Mouse (Mus musculus): ENCODE results near the gene Kmt2d. TPM values are rescaled to one million over a fixed set of nuclear protein-coding genes. Genes with fewer than 3 reads are reported as not detected.

Gene Kmt2d
- polyA plus RNA-seq, 1 experiment = 21.6 TPM

DNA sequence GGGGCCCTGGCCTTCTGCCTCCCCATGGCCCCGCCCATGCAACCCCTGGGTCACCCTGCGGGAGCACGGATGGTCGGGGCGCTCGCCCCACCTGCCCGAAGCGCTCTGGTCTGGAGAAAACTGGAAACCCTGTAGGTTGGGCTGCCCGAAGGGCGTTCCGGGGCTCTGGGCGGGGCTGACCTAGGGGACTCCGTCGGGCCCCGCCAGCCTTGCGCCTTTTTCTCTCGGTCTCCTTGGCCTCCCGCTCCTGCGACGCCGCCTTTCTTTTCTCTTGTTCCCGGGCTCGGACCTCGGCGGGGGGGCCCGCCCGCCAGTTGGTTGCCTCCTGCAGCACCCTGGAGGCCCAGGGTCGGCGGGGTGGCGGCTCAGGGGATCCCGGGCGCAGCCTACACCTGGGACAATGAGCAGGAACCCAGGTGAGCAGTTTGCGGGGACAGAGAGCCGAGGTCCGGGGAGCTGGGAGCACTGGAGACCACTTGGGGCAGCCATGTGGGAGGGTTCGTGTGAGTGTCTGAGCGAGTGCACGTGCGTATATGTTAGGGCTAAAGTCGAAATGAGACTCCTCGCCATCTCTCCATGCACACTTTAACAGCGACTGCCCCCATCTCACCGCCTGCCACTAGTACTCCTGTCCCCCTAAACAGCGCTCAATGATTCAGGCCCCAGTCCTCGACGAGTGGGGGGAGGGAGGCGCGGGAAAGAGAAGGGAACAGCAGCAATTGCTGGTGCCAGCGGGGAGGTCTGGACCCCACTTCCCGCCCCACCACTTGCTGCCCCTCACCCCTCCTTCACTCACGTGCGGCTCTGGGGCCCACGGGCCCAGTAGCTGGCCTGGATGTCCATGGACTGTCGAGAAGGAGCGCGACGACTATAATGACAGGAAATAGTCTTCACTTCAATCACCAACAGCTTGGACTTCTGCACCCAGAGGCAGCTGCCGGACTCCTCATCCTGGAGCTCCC, 63.9 kb downstream of the Kmt2d start:
- 4% methylated on average over 58 of the region's 58 CpGs for WGBS
- DNase-seq (ENCODE audit: low read depth, low spot score) = no peak

DNA sequence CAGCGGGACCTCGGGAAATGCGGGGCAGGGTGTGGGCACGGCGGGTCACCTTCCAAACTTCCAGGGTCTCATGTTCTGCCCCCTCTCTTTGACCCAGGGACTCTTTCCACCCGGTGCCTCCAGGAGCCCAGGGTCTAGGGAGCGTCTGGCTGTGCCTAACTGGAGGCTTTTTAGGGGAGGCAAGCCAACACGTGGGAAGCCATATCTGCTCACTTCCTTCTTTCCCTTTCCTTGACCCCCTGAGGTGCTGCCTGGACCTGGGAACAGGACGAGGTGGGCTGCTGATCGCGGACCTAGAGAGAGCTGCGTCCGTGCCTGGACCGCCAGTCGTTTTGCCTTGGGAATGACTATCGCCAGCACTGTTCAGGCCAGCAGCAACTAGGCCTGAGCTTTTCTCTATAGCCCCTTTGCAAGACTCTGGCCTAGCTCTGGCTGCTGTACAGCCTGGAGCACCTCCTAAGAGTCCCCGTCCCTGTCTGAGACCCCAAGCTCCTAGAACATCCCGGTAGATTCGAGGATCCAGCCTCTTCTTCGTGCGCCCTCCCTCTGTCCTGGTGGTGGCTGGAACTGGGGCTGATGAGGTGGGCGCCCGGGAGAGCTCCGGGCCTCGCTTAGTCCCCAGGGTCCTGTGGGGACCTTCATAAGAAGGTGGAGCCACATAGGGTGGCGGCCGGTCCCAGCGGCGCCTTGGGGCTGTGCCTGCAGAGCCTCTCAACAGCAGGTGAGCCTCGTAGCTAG, 64.8 kb downstream of the Kmt2d start:
- DNase-seq (ENCODE audit: low read depth, low spot score) = no peak
- WGBS = 36% methylated on average over 30 of the region's 30 CpGs

DNA sequence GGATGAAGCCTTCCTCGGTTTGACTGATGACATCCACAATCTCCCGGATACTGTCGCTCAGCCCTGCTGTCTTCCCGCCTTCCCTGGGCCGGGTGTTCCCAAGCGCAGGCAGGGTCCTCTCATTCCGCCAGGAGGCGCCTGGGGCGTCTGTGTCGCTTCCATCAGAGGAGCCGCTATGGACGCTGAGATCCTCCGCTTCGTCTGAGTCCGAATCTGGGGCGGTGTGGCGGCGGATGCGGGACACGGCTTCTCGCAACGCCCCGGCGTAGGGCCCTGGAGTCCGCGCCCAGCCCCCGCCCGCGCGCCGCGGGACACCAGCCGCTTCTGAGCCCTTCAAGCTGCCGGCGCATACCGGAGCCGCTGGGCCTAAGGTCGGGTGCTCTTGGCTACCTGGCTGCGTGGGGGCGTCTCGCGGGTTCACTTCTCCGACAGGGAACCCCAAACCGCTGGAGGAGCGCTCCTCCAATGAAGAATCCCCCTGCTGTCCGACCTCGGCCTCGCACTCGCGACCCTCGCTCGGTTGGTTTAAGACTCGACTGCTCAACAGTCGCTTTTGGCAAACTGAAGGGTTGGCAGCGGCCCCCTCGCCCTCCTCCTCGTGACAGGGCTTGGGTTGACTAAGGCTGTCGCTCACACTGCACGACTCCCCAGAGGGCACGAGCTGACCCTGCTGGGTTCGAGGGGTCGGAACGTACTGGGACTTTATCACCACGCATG, 65.5 kb downstream of the Kmt2d start:
- WGBS = 4% methylated on average over 64 of the region's 64 CpGs
- no peak for DNase-seq (ENCODE audit: low read depth, low spot score)

DNA sequence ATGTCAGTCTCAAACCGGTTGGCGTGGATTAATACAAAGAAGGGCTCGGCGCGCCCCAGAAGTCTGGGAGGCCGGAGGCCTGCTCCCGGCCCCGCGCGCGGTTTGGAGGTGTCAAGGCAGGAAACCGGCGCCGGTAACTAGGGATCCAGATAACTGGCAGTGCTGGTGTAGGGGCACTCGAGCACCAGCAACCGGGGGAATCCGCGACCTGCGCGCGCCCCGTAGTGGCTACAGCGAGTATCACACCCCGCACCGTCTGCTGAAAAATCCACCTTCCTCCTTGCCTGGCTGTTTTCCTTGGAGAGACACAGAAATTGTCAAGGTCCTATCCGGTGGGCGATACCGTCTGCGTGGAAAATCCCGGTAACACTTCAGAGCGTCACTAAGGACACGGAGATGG, 67.0 kb downstream of the Kmt2d start:
- no peak for DNase-seq (ENCODE audit: low read depth, low spot score)
- WGBS = 2% methylated on average over 32 of the region's 32 CpGs

DNA sequence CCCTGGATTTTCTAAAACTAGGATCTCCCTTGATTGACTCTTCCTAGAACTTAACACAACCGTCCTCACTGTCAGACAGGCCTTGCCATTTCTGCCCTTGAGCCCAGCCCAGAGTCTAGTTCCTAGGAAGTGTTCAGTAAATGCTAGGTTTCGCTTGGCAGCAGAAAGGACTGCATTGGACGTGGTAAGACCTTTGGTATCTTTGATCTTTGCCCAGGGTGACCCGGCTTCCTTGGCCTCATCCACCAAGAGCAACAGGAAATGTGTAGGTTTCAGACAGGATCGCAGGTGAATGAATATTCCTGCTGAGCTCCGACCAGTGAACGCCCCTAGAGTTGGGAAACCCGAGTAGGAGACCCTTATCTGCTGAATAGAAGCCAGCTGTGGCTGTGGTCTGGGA, 68.1 kb downstream of the Kmt2d start:
- WGBS = 14% methylated on average over 8 of the region's 8 CpGs
- no peak for DNase-seq (ENCODE audit: low read depth, low spot score)

DNA sequence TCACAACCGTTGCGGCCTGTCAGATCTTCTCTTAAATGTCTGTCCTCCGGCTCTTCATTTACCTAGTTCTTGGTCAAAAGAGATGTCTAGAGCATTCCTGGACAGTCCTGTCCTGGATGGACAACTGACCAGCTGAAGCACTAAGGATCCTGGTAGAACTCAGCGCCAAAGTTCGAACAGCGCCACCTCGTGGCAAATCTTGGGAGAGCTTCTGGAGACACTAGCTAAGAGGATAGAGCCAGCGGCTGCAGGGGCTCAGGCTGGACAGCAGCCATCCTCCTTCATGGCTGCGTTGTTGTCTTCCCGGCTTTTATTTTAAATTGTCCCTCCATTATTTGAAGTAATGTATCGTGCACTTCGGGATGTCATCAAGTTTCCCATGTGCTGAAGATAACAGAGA, 71.6 kb downstream of the Kmt2d start:
- 11% methylated on average over 12 of the region's 12 CpGs for WGBS
- DNase-seq (ENCODE audit: low read depth, low spot score) = no peak

DNA sequence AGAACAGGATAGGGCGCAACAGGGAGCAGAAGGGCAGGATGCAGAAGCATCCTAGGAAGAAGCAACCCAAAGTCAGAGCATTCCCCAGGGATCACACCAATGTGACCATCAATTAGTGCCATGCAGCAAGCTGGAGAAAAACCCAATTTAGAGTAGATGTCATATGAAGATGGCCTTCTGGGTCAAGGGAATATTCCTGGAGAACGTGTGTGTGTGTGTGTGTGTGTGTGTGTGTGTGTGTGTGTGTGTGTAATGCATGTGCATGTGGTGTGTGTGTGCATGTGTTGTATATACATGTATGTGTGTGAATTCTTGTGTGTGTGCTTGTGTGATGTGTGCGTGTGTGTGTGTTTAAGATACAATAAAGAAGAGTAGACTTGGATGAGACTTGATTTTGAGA, 72.1 kb downstream of the Kmt2d start:
- DNase-seq (ENCODE audit: low read depth, low spot score) = no peak
- WGBS = 58% methylated on average over 3 of the region's 3 CpGs

DNA sequence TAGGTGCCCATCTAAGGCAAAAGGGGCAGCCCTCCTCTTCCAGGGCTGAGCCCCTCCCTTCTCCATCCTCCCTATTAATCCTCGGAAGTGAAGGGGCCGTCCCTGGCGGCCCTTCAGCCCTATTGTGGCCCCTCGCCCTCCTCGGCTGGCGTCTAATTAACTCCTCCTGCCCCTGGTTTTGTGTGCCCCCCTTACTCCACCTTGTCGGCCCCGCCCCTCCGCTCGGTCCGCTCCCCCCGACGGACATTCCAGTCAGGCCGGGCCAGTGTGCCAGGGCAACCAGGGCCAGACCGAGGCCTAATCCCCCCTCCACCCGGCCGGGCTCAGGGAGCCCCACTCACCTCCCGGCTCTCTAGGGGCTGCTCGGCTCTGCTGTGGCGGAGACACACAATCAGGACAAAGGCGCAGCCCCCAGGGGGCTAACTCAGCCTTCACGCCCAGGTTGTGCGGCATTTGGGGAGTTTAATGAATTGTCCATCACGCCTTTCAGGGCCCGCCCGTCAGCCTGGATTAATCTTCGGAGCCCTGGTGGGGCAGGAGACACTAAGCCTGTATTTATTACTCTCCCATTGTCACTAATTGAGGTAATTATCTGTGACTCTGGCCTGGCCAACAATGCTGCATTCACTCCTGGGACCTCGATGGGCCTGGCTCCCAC, 73.0 kb downstream of the Kmt2d start:
- WGBS = 20% methylated on average over 28 of the region's 28 CpGs
- DNase-seq (ENCODE audit: low read depth, low spot score) = no peak

DNA sequence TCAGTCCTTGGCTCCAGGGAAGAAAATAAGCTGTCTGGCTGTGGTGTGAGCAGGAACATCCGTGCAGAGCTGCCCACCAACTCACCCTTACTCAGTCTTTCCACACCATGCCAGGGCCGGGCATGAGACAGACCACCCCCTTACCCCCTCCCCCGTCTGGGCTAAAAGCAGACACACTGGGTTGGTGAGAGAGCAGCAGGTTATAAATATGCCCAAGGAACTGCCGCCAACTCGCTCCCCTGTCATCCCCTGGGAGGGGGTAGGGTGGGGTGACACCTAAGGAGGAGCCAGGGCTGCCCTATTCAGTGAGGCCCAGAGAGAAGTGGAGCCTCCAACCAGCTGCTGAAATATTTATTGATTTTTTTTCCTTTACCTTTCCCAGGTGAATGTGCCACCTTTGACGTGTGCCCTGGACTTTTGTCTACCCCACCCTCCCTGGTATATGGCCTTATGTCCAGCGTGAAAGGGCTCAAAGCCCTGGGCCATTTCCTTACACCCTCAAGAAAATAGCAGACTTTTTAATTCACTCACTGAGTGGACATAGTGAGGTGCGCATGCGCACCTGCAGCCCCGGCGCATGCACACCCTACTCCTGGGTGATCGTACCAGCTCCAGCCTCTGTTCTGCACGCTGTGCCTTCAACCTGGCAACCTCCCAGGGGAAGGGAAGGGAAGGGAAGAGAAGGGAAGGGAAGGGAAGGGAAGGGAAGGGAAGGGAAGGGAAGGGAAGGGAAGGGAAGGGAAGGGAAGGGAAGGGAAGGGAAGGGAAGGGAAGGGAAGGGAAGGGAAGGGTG, 74.0 kb downstream of the Kmt2d start:
- no peak for DNase-seq (ENCODE audit: low read depth, low spot score)
- WGBS = 8% methylated on average over 13 of the region's 13 CpGs

DNA sequence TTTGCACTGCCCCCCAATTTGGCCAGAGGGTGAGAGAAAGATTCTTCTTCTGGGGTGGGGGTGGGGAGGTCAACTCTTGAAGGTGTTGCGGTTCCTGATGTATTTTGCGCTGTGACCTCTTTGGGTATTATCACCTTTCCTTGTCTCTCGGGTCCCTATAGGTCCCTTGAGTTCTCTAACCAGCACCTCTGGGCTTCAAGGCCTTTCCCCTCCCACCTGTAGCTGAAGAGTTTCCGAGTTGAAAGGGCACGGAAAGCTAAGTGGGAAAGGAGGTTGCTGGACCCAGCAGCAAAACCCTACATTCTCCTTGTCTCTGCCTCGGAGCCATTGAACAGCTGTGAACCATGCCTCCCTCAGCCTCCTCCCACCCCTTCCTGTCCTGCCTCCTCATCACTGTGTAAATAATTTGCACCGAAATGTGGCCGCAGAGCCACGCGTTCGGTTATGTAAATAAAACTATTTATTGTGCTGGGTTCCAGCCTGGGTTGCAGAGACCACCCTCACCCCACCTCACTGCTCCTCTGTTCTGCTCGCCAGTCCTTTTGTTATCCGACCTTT, 77.8 kb downstream of the Kmt2d start:
- DNase-seq (ENCODE audit: low read depth, low spot score) = no peak
- WGBS = 5% methylated on average over 13 of the region's 13 CpGs

DNA sequence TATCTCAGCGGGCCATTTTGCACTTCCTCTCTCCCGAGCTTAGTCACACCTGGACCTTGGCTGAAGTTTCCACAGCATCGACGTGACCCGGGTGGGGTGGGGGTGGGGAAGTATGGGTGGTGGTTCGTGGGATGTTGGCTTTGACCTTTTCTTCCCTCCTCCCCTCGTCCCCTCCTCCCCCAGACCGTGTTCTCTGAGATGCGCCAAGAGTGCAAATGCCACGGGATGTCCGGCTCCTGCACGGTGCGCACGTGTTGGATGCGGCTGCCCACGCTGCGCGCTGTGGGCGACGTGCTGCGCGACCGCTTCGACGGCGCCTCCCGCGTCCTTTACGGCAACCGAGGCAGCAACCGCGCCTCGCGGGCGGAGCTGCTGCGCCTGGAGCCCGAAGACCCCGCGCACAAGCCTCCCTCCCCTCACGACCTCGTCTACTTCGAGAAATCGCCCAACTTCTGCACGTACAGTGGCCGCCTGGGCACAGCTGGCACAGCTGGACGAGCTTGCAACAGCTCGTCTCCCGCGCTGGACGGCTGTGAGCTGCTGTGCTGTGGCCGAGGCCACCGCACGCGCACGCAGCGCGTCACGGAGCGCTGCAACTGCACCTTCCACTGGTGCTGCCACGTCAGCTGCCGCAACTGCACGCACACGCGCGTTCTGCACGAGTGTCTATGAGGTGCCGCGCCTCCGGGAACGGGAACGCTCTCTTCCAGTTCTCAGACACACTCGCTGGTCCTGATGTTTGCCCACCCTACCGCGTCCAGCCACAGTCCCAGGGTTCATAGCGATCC, 78.6 kb downstream of the Kmt2d start:
- DNase-seq (ENCODE audit: low read depth, low spot score) = no peak
- WGBS = 2% methylated on average over 74 of the region's 75 CpGs

DNA sequence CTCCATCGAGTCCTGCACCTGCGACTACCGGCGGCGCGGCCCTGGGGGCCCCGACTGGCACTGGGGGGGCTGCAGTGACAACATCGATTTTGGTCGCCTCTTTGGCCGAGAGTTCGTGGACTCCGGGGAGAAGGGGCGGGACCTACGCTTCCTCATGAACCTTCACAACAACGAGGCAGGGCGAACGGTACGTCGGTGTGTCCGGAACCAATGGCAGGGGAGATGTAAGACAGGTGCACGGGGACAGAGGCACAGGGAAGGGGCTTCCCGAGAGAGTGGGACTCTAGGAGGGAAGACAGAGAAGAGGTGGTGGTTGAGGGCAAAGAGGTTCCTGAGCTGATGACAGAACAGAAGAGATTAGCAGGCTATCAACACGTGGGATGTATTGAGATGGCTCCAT, 79.2 kb downstream of the Kmt2d start:
- 3% methylated on average over 23 of the region's 23 CpGs for WGBS
- DNase-seq (ENCODE audit: low read depth, low spot score) = no peak

DNA sequence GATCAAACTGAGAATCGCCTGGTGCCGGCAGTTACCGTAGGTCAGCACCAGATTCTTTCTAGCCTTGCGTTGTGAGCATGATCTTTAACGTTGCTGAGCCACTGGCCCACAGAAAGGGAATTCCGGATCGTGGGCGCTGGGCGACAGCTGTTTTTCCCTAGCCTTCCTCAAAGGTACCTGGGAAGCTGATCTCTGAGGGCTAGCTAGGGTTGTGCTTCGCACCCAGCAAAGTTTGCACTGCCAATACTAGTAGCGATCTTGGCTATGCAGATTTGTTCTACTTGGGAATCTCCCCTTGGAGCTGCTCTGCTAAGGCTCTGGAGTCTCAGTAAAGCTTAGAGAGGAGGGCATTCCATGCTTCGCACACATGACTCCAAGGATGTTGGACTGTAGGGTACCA, 79.8 kb downstream of the Kmt2d start:
- 1% methylated on average over 12 of the region's 12 CpGs for WGBS
- DNase-seq (ENCODE audit: low read depth, low spot score) = no peak

DNA sequence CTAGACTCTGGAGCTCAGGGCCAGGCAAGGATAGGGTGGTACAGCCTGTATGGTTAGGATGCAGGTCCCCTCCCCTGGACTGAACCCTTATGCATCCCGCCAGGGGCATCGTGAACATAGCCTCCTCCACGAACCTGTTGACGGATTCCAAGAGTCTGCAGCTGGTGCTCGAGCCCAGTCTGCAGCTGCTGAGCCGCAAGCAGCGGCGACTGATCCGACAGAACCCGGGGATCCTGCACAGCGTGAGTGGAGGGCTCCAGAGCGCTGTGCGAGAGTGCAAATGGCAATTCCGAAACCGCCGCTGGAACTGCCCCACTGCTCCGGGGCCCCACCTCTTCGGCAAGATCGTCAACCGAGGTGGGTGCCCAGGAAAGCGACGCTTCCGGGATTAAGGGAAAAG, 80.2 kb downstream of the Kmt2d start:
- 1% methylated on average over 23 of the region's 23 CpGs for WGBS
- DNase-seq (ENCODE audit: low read depth, low spot score) = no peak

DNA sequence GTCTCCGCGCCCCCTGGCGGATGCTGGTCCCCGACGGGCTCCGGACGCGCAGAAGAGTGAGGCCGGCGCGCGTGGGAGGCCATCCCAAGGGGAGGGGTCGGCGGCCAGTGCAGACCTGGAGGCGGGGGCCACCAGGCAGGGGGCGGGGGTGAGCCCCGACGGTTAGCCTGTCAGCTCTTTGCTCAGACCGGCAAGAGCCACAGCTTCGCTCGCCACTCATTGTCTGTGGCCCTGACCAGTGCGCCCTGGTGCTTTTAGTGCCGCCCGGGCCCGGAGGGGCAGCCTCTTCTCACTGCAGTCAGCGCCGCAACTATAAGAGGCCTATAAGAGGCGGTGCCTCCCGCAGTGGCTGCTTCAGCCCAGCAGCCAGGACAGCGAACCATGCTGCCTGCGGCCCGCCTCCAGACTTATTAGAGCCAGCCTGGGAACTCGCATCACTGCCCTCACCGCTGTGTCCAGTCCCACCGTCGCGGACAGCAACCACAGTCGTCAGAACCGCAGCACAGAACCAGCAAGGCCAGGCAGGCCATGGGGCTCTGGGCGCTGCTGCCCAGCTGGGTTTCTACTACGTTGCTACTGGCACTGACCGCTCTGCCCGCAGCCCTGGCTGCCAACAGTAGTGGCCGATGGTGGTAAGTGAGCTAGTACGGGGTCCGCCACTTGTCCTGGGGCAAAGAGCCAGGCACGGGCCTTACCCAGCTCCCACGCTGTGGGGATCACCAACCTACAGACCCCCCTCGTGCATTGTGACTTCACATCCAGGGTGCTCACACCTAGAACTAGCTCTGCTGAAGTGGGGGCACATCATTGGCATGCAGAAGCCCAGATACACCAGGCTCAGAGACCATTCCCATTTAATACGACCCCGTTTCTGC, 81.1 kb downstream of the Kmt2d start, which contains the start of gene Wnt1:
Gene Wnt1 (plus strand): TSS at position 197 of the 875 bp plus-strand sequence.
- 6% methylated on average over 51 of the region's 51 CpGs for WGBS

DNA sequence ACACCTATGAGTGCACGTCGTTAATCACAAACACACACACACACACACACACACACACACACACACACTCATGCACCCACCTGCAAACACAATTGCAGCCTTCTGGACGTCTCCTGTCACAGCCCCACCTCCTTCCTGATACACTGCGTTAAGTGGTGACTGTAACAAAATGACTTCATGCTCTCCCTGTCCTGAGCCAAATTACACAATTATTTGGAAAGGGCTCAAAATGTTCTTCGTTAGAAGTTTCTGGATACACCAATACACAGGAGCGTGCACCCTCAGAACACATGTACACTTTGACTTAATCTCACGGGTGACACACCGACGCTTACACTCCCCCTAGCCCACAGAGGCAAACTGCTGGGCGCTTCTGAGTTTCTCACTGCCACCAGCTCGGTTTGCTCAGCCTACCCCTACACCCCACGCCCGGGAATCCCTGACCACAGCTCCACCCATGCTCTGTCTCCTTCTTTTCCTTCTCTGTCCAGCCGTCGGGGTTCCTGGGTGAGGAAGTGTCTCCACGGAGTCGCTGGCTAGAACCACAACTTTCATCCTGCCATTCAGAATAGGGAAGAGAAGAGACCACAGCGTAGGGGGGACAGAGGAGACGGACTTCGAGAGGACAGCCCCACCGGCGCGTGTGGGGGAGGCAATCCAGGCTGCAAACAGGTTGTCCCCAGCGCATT, 81.9 kb downstream of the Kmt2d start:
- 5% methylated on average over 24 of the region's 24 CpGs for WGBS
- DNase-seq (ENCODE audit: low read depth, low spot score) = no peak

More for the DNA sequence above, 81.1 kb downstream of the Kmt2d start, which contains the start of gene Wnt1:
- DNase-seq (ENCODE audit: low read depth, low spot score) = no peak

All from large intestine, adult 2 months (tissue).